Mouse (Mus musculus) liver, postnatal 0 days (tissue): ENCODE measurements around the gene Tssk4.
A peak's percentile ranks its signal among the peaks of the same experiment; 100 is the strongest.

ENCODE experiments used
- CTCF ChIP-seq: sonication (generic); IDR thresholded peaks from 2 replicates; pipeline ENCODE4 v1.5.1; 2016; ENCODE audit warnings: antibody characterized with exemption, low read depth
- EP300 ChIP-seq: IDR thresholded peaks from 2 replicates; pipeline ENCODE4 v1.6.1; 2016; ENCODE audit warnings: antibody characterized with exemption, low read depth, mild to moderate bottlenecking

GRCm38 (mm10) chr14:55659960-55660573 is 10.1 kb downstream of the Tssk4 start, which contains the start of gene Mdp1:
- peak; percentile 66 for TF ChIP-seq CTCF
- 0 out of 2 replicates have a peak, but pooled peaks have one; percentile 13 for TF ChIP-seq EP300
